Mouse (Mus musculus): ENCODE data around the gene Nme8.

DNA sequence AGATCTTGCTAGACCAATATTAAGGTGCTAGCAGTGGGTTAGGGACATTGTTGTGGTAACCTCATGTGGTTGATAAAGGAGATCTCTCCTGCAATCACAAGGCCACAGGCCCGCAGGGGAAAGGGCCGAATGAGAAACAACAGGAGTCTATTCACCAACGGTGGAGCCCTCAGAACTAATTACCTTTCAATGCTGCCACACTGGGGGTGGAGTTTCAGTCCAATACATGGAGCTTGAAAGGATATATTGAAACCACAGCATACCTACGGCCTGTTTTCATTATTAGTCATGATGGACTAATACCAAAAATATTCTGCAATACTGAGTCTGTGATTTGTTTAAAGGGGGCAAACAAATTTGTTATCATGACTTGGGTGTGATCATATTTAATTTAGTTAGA, 6.2 kb upstream of the Nme8 start:
- no peak for TF ChIP-seq POLR2A (IDR thresholded peaks at IDR 0.05; ENCODE audit: low read depth, low read length)
- no peak for TF ChIP-seq CTCF (IDR thresholded peaks at IDR 0.05; ENCODE audit: extremely low read depth, insufficient read length, insufficient replicate concordance, low read depth, low read length)
